Mouse (Mus musculus): ENCODE results near the gene Rhd.

The Rhd gene

GRCm38 (mm10) chr4:134930684-134931481, 66.5 kb downstream of the Rhd start, which contains the start of gene Syf2:
Gene Syf2, plus strand, starts transcription at chr4:134930898.
- peak; percentile 98 for DNase-seq (ENCODE audit: low spot score)

- DNase-seq (ENCODE audit: low spot score), result peak; percentile 79
Measured at GRCm38 (mm10) chr4:134937240-134938176, 73.2 kb downstream of the Rhd start.

DNA sequence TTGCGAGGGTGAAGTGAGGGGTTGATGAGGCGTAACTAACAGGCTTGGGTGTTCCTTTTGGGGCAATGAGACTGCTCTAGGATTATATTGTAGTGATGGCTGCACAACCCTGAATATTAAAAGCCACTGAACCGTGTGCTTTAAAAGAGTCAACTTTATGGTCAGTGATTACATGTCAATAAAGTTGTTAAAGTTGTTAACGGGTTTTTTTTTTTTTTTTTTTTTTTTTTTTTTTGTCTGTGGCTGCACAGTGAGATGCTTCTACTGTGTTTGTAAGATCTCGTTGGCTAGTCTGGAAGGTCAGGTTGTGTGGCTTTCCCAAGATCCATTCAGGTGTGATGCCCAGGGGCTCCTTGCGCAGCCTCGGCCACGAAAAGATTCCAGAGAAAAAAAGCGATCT, 75.6 kb downstream of the Rhd start:
- DNase-seq (ENCODE audit: low spot score), result no peak

GRCm38 (mm10) chr4:134943758-134944538, 79.6 kb downstream of the Rhd start:
- DNase-seq (ENCODE audit: low spot score), result no peak
